Mouse (Mus musculus) cerebellum, adult 18-20 months (tissue): ENCODE results near the gene Rsph9.

Source experiments
- DNase-seq, 2 experiments: peaks; one replicate each; pipeline ENCODE4 v3.0.0; 2021

Gene Rsph9

GRCm38 (mm10) chr17:46138563-46139236 lies 5.3 kb downstream of the Rsph9 start:
- no peak for DNase-seq

GRCm38 (mm10) chr17:46132862-46133261 lies 11.2 kb downstream of the Rsph9 start:
- no peak for DNase-seq

- peak; percentile 64 to 81 for DNase-seq
Observed at GRCm38 (mm10) chr17:46132058-46132718, 11.8 kb downstream of the Rsph9 start.

- DNase-seq, result no peak
Observed at GRCm38 (mm10) chr17:46129741-46130498, 14.1 kb downstream of the Rsph9 start.

GRCm38 (mm10) chr17:46127814-46128493 lies 16.1 kb downstream of the Rsph9 start:
- no peak for DNase-seq

GRCm38 (mm10) chr17:46126608-46127007 lies 17.4 kb downstream of the Rsph9 start:
- no peak for DNase-seq

GRCm38 (mm10) chr17:46123953-46124700 lies 19.9 kb downstream of the Rsph9 start:
- DNase-seq, result no peak

- DNase-seq, result no peak
Observed at GRCm38 (mm10) chr17:46123285-46123684, 20.7 kb downstream of the Rsph9 start.

- no peak for DNase-seq
Observed at GRCm38 (mm10) chr17:46122791-46123190, 21.2 kb downstream of the Rsph9 start.

GRCm38 (mm10) chr17:46119641-46120040 lies 24.4 kb downstream of the Rsph9 start:
- no peak for DNase-seq

GRCm38 (mm10) chr17:46118423-46118850 lies 25.6 kb downstream of the Rsph9 start:
- DNase-seq, result no peak

- no peak for DNase-seq
Observed at GRCm38 (mm10) chr17:46117623-46118422, 26.2 kb downstream of the Rsph9 start.

GRCm38 (mm10) chr17:46116881-46117280 lies 27.1 kb downstream of the Rsph9 start:
- no peak for DNase-seq

GRCm38 (mm10) chr17:46116138-46116537 lies 27.9 kb downstream of the Rsph9 start:
- no peak for DNase-seq

GRCm38 (mm10) chr17:46115489-46115888 lies 28.5 kb downstream of the Rsph9 start:
- DNase-seq, result no peak

GRCm38 (mm10) chr17:46110402-46111289 lies 33.4 kb downstream of the Rsph9 start, which contains the start of gene Mrps18a:
Gene Mrps18a (plus strand): TSS chr17:46110986.
- DNase-seq, result peak; percentile 88 to 90

GRCm38 (mm10) chr17:46108286-46108685 lies 35.7 kb downstream of the Rsph9 start:
- no peak for DNase-seq

GRCm38 (mm10) chr17:46104487-46104886 lies 39.5 kb downstream of the Rsph9 start:
- DNase-seq, result no peak

- DNase-seq, result no peak
Observed at GRCm38 (mm10) chr17:46102608-46103159, 41.3 kb downstream of the Rsph9 start.

- no peak for DNase-seq
Observed at GRCm38 (mm10) chr17:46101906-46102305, 42.1 kb downstream of the Rsph9 start.
